Comparison of ENCODE assay signal across 18 mouse cellular contexts in genomic region chr9:48802374-48802773, GRCm38 (mm10).
"Had no signal": no experiment of that assay in that cellular context is flagged by ENCODE, and none has a peak within 500 bp of the region (broad histone marks: within the 10 kb centered on the region; RNA-seq: fewer than 3 reads in every experiment).

No protein-coding gene starts in this region.

- H3K9me3 ChIP-seq: liver, embryonic 15.5 days; midbrain, embryonic 12.5 days; midbrain, embryonic 15.5 days; neural tube, embryonic 12.5 days; neural tube, embryonic 15.5 days had no signal

- H3K36me3 ChIP-seq: liver, embryonic 15.5 days; midbrain, embryonic 12.5 days; midbrain, embryonic 15.5 days; neural tube, embryonic 12.5 days; neural tube, embryonic 15.5 days had no signal

- ATAC-seq: intestine, postnatal 0 days; midbrain, embryonic 15.5 days had no signal

- H3K27me3 ChIP-seq: midbrain, embryonic 12.5 days; midbrain, embryonic 15.5 days; neural tube, embryonic 12.5 days; neural tube, embryonic 15.5 days had no signal

- H3K9ac ChIP-seq: liver, embryonic 15.5 days; midbrain, embryonic 12.5 days; midbrain, embryonic 15.5 days; neural tube, embryonic 12.5 days; neural tube, embryonic 15.5 days had no signal

- H3K4me1 ChIP-seq: midbrain, embryonic 15.5 days; neural tube, embryonic 12.5 days had no signal

- H3K27ac ChIP-seq: kidney, postnatal 0 days; liver, embryonic 15.5 days; midbrain, embryonic 12.5 days; midbrain, embryonic 15.5 days; neural tube, embryonic 12.5 days; neural tube, embryonic 15.5 days; stomach, postnatal 0 days had no signal

- H3K4me2 ChIP-seq: liver, embryonic 15.5 days; midbrain, embryonic 12.5 days; midbrain, embryonic 15.5 days; neural tube, embryonic 12.5 days; neural tube, embryonic 15.5 days had no signal

- DNase-seq: kidney, adult 2 months; kidney, postnatal 25 days; lung, adult 2 months; lung, postnatal 14 days; lung, postnatal 4 days; right cerebral cortex, adult 18-20 months; right cerebral cortex, postnatal 14 days; right cerebral cortex, postnatal 4 days; thymus, adult 2 months; thymus, postnatal 14 days had no signal

- H3K4me3 ChIP-seq: liver, embryonic 15.5 days; midbrain, embryonic 12.5 days; midbrain, embryonic 15.5 days; neural tube, embryonic 12.5 days; neural tube, embryonic 15.5 days had no signal
